Mouse (Mus musculus): ENCODE measurements around the gene Btaf1. TPM values are rescaled to one million over a fixed set of nuclear protein-coding genes. Genes with fewer than 3 reads are reported as not detected.
"Not testable (repeated sequence)": the region's sequence is repeated elsewhere in the genome, so short reads cannot be mapped to it uniquely, and the experiment has no call there.

Btaf1 gene
- polyA plus RNA-seq, 1 experiment from 2014 or later, result 20.9 TPM

DNA sequence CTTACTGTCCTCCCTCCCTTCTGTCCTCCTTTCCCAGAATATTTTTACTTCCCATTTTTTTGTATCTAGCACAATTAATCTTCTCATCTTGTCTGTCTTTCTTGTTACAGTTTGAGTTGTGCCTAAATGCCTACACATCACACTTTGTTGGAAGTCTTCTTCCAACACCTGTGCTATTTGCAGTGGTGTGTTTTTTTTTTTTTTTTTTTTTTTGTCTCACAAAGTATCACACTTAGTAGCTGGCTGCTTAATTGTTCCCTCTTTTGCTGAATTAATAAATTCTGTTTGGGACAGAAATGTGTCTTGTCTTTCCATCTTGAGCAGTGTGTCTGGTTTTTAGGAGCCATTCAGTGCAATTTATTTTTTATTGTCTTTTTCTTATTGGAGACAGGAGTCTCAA lies 3.9 kb downstream of the Btaf1 start:
- Histone ChIP-seq H3K4me3 (replicated peaks) (no peak overlapping the region), H3K27ac (no peak overlapping the region), H3K27me3 (no peaks in the 10 kb centered on the region), H3K36me3 (replicated peaks) (no peaks in the 10 kb centered on the region), H3K4me2 (no peak overlapping the region), H3K9me3 (no peaks in the 10 kb centered on the region), H3K9ac (no peak overlapping the region), H3K4me1 (peaks cover 19% of the 10 kb centered on the region)
- no peak for ATAC-seq (ENCODE audit: low FRiP score)

DNA sequence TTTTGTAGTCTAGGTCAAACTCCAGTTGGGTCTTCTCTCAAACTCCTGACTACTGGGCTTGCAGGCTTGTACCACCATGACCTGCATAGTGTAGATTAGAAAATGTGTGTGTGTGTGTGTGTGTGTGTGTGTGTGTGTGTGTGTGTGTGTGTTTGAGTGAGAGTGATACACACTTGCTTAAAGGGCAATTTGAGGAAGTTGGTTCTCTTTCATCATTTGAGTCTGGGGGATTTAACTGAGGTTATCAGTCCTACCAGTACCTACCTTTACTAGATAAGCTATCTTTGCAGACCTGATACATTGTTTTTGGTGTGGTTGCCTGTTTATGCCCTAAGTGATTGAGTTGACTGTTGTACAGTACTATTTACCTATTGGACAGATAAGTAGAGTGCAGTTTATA lies 6.2 kb downstream of the Btaf1 start:
- no peaks in the 10 kb centered on the region for H3K9me3 ChIP-seq
- H3K36me3 ChIP-seq (replicated peaks), result no peaks in the 10 kb centered on the region; the same call in 1 of the 2 replicates
- H3K4me1 ChIP-seq, result peaks cover 8% of the 10 kb centered on the region
- no peak overlapping the region for H3K4me3 ChIP-seq (replicated peaks)
- H3K9ac ChIP-seq, result no peak overlapping the region
- no peak overlapping the region for H3K27ac ChIP-seq
- ATAC-seq (ENCODE audit: low FRiP score), result no peak
- H3K4me2 ChIP-seq, result no peak overlapping the region
- no peaks in the 10 kb centered on the region for H3K27me3 ChIP-seq

DNA sequence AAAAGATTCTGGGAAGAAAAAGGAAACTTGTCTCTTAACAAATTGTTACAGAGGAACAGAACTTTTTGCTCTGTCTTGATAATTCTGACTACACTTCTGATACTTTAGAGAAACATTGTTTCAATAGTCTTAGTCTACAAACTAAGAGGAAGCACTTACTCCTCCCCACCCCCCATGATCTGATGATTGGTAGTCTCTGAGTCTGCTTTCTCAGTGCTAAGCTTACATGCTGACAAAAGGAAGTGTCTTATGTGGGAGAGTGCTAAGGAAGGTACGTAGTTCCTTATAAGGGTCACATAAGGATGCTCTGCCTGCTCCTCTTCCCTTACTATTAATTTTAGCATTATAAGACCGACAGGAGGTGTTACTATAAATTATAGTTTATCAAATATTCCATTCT lies 6.7 kb downstream of the Btaf1 start:
- no peak overlapping the region for H3K9ac ChIP-seq
- WGBS, result 95% methylated on average over 2 of the region's 2 CpGs
- no peaks in the 10 kb centered on the region for H3K9me3 ChIP-seq
- no peak overlapping the region for H3K4me3 ChIP-seq (replicated peaks)
- no peaks in the 10 kb centered on the region for H3K27me3 ChIP-seq
- H3K36me3 ChIP-seq (replicated peaks), result no peaks in the 10 kb centered on the region; the same call in 1 of the 2 replicates
- no peak overlapping the region for H3K4me2 ChIP-seq
- ATAC-seq (ENCODE audit: low FRiP score), result no peak
- peaks cover 4% of the 10 kb centered on the region; the same call in 1 of the 2 replicates for H3K4me1 ChIP-seq
- H3K27ac ChIP-seq, result no peak overlapping the region

DNA sequence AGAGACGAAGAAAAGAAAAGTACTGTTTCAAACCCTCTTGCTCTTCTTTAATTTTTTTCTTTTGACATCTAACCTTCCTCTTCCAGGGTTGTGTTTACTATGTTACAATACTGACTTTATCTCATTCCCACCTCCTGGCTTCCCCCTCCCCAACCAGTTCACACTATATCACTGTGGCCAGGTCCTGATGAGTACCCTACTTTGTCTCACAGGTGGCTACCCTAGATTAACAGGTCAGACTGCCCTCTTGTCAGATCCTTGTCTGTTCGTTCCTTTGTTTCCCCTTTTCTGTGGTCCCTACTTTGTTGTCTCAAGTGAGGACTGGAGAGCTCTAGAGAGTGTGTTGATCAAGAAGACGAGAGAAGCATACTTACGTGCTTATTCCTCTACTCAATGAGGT lies 10.4 kb downstream of the Btaf1 start:
- Histone ChIP-seq H3K27ac (no peak overlapping the region), H3K4me3 (replicated peaks) (no peak overlapping the region), H3K9me3 (no peaks in the 10 kb centered on the region), H3K4me1 (no peaks in the 10 kb centered on the region), H3K4me2 (no peak overlapping the region), H3K36me3 (replicated peaks) (no peaks in the 10 kb centered on the region; the same call in 1 of the 2 replicates), H3K9ac (no peak overlapping the region), H3K27me3 (no peaks in the 10 kb centered on the region)
- 95% methylated on average over 4 of the region's 4 CpGs for WGBS
- ATAC-seq (ENCODE audit: low FRiP score), result no peak

DNA sequence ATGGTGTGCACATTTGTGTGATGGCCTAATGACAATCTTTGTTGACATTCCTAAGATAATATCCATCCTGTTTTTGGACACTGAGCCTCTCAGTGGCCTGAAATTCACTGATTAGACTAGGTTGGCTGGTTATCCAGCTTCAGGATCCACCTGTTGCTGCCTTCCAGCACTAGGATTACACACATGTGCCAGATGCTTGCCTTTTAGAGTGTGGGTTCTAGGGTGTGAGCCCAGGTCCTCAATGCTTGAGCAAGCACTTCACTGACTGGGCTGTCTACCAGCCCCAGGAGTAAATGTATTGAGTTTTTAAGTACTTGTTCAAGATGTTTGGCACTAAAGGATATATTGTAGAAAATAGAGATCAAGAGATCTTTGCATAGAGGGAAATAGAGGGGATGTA lies 12.1 kb downstream of the Btaf1 start:
- Histone ChIP-seq H3K9ac (no peak overlapping the region), H3K27ac (no peak overlapping the region), H3K9me3 (no peaks in the 10 kb centered on the region), H3K4me3 (replicated peaks) (no peak overlapping the region), H3K27me3 (no peaks in the 10 kb centered on the region), H3K4me2 (no peak overlapping the region), H3K4me1 (no peaks in the 10 kb centered on the region), H3K36me3 (replicated peaks) (no peaks in the 10 kb centered on the region; the same call in 1 of the 2 replicates)
- ATAC-seq (ENCODE audit: low FRiP score), result no peak

DNA sequence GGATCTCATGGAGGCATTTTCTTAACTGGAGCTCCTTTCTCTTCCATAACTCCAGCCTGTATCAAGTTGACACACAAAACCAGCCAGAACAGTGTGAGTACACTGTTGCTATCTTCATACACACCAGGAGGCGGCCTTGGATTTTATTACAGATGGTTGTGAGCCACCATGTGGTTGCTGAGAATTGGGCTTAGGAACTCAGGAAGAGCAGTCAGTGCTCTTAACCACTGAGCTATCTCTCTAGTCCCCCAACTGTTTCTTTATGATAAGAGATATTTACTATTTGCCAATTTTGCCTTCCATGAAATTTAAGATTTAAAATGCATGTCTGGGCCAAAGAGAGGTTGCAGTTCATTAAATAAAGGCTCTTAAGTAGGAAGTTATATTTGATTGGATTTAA lies 14.2 kb downstream of the Btaf1 start:
- no peak for ATAC-seq (ENCODE audit: low FRiP score)
- Histone ChIP-seq H3K9ac (no peak overlapping the region), H3K4me2 (no peak overlapping the region), H3K4me1 (no peaks in the 10 kb centered on the region), H3K27ac (no peak overlapping the region), H3K4me3 (replicated peaks) (no peak overlapping the region), H3K36me3 (replicated peaks) (no peaks in the 10 kb centered on the region; the same call in 1 of the 2 replicates), H3K27me3 (no peaks in the 10 kb centered on the region), H3K9me3 (no peaks in the 10 kb centered on the region)
- 94% methylated on average over 1 of the region's 1 CpGs for WGBS

DNA sequence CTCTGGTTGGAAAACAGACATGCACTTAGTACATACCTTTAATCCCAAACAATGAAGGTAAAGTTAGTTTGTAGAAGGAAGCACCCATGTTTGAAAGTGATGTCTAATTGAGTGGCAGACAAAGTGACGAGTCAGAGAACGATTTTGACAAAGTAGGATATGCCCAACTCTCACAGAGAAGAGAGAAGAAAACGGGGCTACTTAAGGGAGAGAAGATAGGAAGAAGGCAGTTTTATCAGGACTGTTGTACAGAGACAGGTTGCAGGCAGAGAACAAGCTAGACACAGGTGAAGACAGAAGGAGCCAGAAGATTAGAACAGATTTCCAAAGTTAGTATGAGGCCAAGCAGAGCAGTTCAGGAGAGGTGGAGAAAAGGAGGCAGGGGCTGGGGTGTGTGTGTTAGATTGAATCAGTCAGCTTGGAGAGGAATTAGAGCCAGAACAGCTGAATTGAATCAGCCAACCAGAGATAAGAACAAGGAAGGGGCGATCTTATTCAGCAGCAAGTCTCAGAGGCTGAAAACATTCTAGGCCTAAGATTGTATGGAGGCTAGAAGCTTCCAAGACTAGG lies 27.8 kb downstream of the Btaf1 start:
- Histone ChIP-seq H3K4me2 (no peak overlapping the region), H3K9me3 (no peaks in the 10 kb centered on the region), H3K4me3 (replicated peaks) (no peak overlapping the region), H3K27me3 (no peaks in the 10 kb centered on the region), H3K36me3 (replicated peaks) (peaks cover 11% of the 10 kb centered on the region), H3K4me1 (no peaks in the 10 kb centered on the region), H3K9ac (no peak overlapping the region), H3K27ac (no peak overlapping the region)
- 65% methylated on average over 4 of the region's 4 CpGs for WGBS
- ATAC-seq (ENCODE audit: low FRiP score), result no peak

DNA sequence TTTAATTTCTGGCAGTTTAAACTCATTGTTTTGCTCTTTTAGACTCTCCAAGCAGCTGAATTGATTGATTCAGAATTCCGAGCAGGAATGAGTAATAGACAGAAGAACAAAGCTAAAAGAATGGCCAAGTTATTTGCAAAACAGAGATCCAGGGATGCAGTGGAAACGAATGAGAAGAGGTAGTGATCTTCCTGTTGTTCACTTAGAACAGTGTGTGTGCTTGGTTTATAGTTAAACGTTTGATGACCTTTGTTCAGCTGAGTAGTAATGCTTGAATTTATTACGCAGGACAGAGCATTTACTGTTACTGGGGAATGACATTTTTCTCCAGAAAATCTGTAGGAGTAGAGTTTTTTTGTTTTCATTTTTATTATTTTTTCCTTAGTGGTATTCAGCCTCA lies 32.5 kb downstream of the Btaf1 start:
- WGBS, result 89% methylated on average over 4 of the region's 4 CpGs
- H3K4me2 ChIP-seq, result no peak overlapping the region
- no peak for ATAC-seq (ENCODE audit: low FRiP score)
- no peak overlapping the region for H3K27ac ChIP-seq
- H3K4me1 ChIP-seq, result no peaks in the 10 kb centered on the region
- peaks cover 30% of the 10 kb centered on the region for H3K36me3 ChIP-seq (replicated peaks)
- H3K27me3 ChIP-seq, result no peaks in the 10 kb centered on the region
- H3K9me3 ChIP-seq, result no peaks in the 10 kb centered on the region
- H3K9ac ChIP-seq, result no peak overlapping the region
- no peak overlapping the region for H3K4me3 ChIP-seq (replicated peaks)

DNA sequence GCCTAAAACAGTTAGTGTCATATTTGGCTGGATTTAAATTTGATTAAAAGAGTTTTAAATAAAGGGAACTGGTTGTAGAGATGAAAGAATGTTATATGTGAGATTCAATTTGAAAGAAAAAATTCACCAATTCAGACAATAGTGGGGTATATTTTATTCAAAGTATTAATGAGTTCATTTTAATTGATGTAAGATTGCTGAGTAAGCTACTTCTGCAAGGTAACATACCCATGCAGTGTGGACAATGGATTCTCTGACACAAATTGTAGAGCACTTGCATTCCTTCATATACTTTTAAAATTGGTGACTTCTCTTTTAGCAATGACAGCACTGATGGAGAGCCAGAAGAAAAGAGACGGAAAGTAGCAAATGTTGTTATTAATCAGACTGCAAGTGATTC lies 35.4 kb downstream of the Btaf1 start:
- no peaks in the 10 kb centered on the region for H3K27me3 ChIP-seq
- no peak overlapping the region for H3K27ac ChIP-seq
- no peak overlapping the region for H3K4me2 ChIP-seq
- no peaks in the 10 kb centered on the region for H3K9me3 ChIP-seq
- no peak overlapping the region for H3K9ac ChIP-seq
- no peak for ATAC-seq (ENCODE audit: low FRiP score)
- no peak overlapping the region for H3K4me3 ChIP-seq (replicated peaks)
- WGBS, result 97% methylated on average over 1 of the region's 1 CpGs
- peaks cover 45% of the 10 kb centered on the region for H3K36me3 ChIP-seq (replicated peaks)
- no peaks in the 10 kb centered on the region for H3K4me1 ChIP-seq

DNA sequence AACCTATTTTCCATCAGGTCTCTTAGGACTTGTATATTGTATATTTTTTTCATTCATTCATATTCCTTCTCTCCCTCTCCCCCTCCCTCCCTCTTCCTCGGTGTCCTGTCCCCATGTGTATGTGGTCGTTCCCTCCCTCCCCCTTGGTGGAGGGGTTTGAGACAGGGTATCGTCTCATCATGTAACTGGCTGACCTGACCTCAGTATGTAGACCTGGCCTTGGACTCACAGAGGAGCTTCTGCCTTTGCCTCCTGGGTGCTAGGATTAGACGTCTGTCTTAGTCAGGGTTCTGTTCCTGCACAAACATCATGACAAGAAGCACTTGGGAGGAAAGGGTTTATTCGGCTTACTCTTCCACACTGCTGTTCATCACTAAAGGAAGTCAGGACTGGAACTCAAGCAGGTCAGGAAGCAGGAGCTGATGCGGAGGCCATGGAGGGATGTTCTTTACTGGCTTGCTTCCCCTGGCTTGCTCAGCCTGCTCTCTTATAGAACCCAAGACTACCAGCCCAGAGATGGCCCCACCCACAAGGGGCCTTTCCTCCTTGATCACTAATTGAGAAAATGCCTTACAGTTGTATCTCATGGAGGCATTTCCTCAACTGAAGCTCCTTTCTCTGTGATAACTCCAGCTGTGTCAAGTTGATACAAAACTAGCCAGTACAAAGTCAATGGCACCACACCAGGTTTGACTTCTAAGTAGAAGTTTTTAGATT lies 36.8 kb downstream of the Btaf1 start:
- not testable (repeated sequence) for H3K27me3 ChIP-seq; H3K9ac ChIP-seq; H3K9me3 ChIP-seq; ATAC-seq (ENCODE audit: low FRiP score); H3K4me2 ChIP-seq; H3K4me3 ChIP-seq (replicated peaks); H3K4me1 ChIP-seq; H3K27ac ChIP-seq
- WGBS, result 90% methylated on average over 6 of the region's 6 CpGs
- H3K36me3 ChIP-seq (replicated peaks), result peaks cover 50% of the 10 kb centered on the region

DNA sequence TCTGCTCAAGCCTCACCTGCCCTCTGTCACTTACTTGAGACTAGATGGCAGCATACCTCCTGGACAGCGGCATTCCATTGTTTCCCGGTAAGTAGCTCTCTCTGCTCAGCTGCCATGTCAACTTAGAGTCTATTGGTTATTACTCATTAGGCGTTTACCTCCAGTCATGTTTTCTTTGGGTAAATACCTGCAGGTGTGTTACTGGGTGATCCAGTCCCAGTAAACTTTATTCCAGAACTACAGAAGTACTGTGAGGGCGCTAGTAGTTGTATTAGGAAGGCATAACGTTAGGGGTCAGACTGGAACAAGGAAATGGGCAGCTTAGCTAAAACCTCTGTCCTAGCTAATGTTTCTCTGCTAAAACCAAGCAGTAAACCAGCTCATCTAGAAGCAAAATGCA lies 78.7 kb downstream of the Btaf1 start:
- Histone ChIP-seq H3K4me3 (replicated peaks) (no peak overlapping the region), H3K27me3 (no peaks in the 10 kb centered on the region), H3K36me3 (replicated peaks) (peaks cover 77% of the 10 kb centered on the region), H3K9ac (no peak overlapping the region), H3K27ac (no peak overlapping the region), H3K4me1 (no peaks in the 10 kb centered on the region), H3K9me3 (no peaks in the 10 kb centered on the region), H3K4me2 (no peak overlapping the region)
- WGBS, result 90% methylated on average over 5 of the region's 5 CpGs
- ATAC-seq (ENCODE audit: low FRiP score), result no peak

DNA sequence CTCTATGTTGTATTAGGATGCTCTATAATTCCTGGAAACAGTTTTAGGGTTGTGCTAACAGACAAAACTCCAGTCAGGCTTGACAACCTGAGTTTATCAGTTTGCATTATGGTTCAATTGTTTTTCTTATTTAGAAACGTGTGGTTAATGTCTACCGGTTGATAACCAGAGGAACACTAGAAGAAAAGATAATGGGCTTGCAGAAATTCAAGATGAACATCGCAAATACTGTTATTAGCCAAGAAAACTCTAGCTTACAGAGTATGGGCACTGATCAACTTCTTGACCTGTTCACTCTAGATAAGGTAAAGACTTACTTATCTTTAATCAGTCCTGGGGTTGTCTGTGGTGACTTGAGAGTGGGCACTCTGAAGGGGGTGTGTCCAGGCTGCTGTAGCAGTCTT lies 84.0 kb downstream of the Btaf1 start:
- H3K36me3 ChIP-seq (replicated peaks), result peaks cover 81% of the 10 kb centered on the region
- no peaks in the 10 kb centered on the region for H3K27me3 ChIP-seq
- no peak overlapping the region for H3K4me2 ChIP-seq
- H3K4me1 ChIP-seq, result no peaks in the 10 kb centered on the region
- no peaks in the 10 kb centered on the region for H3K9me3 ChIP-seq
- no peak overlapping the region for H3K9ac ChIP-seq
- no peak overlapping the region for H3K4me3 ChIP-seq (replicated peaks)
- WGBS, result 92% methylated on average over 3 of the region's 3 CpGs
- no peak for ATAC-seq (ENCODE audit: low FRiP score)
- H3K27ac ChIP-seq, result no peak overlapping the region

DNA sequence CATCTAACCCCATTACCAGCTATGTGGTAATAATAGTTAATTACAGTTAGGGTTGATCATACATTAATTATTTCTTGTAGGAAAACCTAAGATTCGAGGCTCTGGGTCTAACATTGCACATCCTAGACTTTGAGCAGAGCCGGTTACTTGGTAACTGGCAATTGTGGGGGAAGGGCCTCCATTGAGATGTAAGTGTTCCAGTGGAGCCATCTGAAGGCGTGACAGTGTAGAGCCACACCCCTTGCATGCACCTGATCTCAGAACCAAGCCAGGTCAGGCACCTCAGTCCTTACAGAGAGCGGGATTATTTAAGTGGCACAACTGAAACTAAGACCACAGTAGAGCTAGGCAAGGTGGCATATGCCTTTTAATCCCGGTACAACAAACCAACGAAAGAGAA lies 87.6 kb downstream of the Btaf1 start:
- Histone ChIP-seq H3K27ac (no peak overlapping the region), H3K27me3 (no peaks in the 10 kb centered on the region), H3K9me3 (peaks cover 5% of the 10 kb centered on the region; the same call in 1 of the 2 replicates), H3K4me1 (peaks cover 5% of the 10 kb centered on the region), H3K36me3 (replicated peaks) (peaks cover 55% of the 10 kb centered on the region), H3K4me3 (replicated peaks) (no peak overlapping the region), H3K9ac (no peak overlapping the region), H3K4me2 (no peak overlapping the region)
- 95% methylated on average over 6 of the region's 6 CpGs for WGBS
- ATAC-seq (ENCODE audit: low FRiP score), result no peak
